Mouse (Mus musculus): ENCODE measurements around the gene Cnn2. TPM values are rescaled to one million over a fixed set of nuclear protein-coding genes. Genes with fewer than 3 reads are reported as not detected.

The Cnn2 gene
- total RNA-seq, 2 experiments from 2014 or later, result 20.1 to 26.3 TPM

- no peak for ATAC-seq (replicated peaks; ENCODE audit: low FRiP score, poor library complexity, severe bottlenecking)
These were observed 27.2 kb downstream of the Cnn2 start for GRCm38 (mm10) chr10:80015583-80015982.

- peak; percentile 35 for ATAC-seq (replicated peaks; ENCODE audit: low FRiP score, poor library complexity, severe bottlenecking)
These were observed 28.1 kb downstream of the Cnn2 start, which contains the start of gene Arhgap45 for GRCm38 (mm10) chr10:80016511-80016910. TSS of gene Arhgap45 (plus strand) at chr10:80016653.

DNA sequence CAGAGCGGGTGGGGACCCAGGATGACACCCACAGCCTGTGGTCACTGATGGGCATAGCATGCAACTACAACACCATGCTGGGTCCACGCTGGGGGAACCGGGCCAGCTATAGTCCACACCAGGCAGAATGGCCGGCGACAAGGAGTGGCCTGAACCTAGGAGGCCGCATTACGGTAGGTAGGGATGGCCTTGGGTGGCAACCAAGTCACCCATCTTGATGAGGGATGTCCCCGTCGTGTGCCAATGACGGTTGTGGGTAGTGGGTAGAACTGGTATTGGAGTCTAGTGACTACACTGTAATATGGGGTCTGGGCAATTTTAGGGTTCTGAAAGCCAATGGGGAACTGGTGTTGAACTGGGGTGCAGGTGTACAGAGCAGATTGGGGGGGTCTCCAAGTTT lies 28.5 kb downstream of the Cnn2 start:
- peak; percentile 23; the same call in 1 of the 2 replicates for ATAC-seq (replicated peaks; ENCODE audit: low FRiP score, poor library complexity, severe bottlenecking)

DNA sequence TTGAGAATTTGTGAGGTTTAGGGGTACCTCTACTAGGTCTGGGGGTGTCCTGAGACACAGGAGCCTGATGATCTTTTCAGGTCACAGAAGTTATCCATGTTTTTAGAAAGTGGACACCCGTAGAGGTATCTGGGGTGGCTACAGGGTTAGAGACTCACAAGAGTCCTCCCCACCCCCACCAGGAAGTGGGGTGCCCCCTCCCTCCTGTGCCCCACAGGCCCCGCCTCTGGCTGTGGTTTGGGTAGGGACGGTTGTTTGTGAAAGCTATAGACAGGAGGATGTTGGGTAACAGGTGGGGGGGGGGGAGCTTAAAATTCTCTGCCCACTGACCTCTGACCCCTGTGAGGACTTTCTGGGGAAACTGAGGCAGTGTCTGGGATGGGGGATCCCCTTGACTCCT lies 29.0 kb downstream of the Cnn2 start:
- no peak for ATAC-seq (replicated peaks; ENCODE audit: low FRiP score, poor library complexity, severe bottlenecking)

DNA sequence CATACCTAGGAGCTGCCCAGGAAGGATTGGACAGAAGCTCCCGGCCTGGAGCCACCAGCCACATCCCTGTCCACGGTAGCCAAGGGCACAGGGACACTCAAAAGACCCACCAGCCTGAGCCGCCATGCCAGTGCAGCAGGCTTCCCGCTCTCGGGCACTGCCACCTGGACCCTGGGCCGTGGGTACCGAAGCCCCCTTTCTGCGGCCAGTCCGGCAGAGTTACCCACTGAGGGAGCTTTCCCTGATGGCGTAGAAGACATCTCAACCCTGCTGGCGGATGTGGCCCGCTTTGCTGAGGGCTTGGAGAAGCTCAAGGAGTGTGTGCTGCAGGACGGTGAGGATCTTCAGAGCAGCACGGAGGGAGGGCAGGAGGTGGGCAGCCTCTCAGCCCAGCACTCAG lies 29.4 kb downstream of the Cnn2 start:
- ATAC-seq (replicated peaks; ENCODE audit: low FRiP score, poor library complexity, severe bottlenecking), result no peak

- peak; percentile 58 for ATAC-seq (replicated peaks; ENCODE audit: low FRiP score, poor library complexity, severe bottlenecking)
These were observed 30.4 kb downstream of the Cnn2 start for GRCm38 (mm10) chr10:80018739-80019297.

- ATAC-seq (replicated peaks; ENCODE audit: low FRiP score, poor library complexity, severe bottlenecking), result no peak
These were observed 31.2 kb downstream of the Cnn2 start for GRCm38 (mm10) chr10:80019471-80020131.

DNA sequence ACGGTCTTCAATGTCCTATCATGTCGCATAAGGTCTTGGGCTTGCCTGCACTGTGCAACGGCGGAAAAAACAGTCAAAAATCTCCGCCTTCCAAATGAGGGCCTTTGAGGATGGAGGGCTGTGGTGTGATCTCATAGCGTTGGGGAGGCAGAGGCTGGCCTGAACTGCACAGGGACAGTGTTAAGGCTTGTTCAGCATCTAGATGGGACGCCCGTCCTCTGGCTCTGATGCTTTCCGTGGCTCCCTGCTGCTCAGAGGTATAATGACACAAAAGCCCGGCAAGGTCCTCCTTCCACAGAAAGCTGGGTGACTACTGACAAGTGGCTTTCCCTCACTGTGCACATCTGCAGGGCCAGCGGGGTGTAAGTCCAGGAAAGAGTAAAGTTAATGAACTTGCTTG lies 31.8 kb downstream of the Cnn2 start:
- ATAC-seq (replicated peaks; ENCODE audit: low FRiP score, poor library complexity, severe bottlenecking), result no peak

- no peak for ATAC-seq (replicated peaks; ENCODE audit: low FRiP score, poor library complexity, severe bottlenecking)
These were observed 32.4 kb downstream of the Cnn2 start for GRCm38 (mm10) chr10:80020603-80021319.

- ATAC-seq (replicated peaks; ENCODE audit: low FRiP score, poor library complexity, severe bottlenecking), result no peak
These were observed 32.9 kb downstream of the Cnn2 start for GRCm38 (mm10) chr10:80021320-80021641.

- ATAC-seq (replicated peaks; ENCODE audit: low FRiP score, poor library complexity, severe bottlenecking), result no peak
These were observed 33.8 kb downstream of the Cnn2 start for GRCm38 (mm10) chr10:80022164-80022563.

GRCm38 (mm10) chr10:80022806-80023205 lies 34.4 kb downstream of the Cnn2 start:
- ATAC-seq (replicated peaks; ENCODE audit: low FRiP score, poor library complexity, severe bottlenecking), result no peak

- no peak for ATAC-seq (replicated peaks; ENCODE audit: low FRiP score, poor library complexity, severe bottlenecking)
These were observed 35.4 kb downstream of the Cnn2 start for GRCm38 (mm10) chr10:80023758-80024157.

GRCm38 (mm10) chr10:80024229-80025043 lies 36.1 kb downstream of the Cnn2 start:
- ATAC-seq (replicated peaks; ENCODE audit: low FRiP score, poor library complexity, severe bottlenecking), result no peak

DNA sequence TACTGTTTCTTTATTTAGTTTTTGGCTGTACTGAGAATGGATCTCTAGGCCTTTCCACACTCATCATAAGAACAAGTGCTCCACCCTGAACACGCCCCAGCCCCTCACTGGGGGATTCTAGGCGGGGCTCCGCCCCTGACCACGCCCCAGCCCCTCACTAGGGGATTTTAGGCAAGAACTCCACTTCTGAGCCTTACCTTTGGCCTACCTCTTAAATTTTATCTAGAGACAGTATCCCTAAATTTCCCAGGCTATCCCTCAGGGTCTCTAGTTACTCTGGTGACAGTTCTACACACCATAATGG lies 36.6 kb downstream of the Cnn2 start:
- no peak for ATAC-seq (replicated peaks; ENCODE audit: low FRiP score, poor library complexity, severe bottlenecking)

- no peak for ATAC-seq (replicated peaks; ENCODE audit: low FRiP score, poor library complexity, severe bottlenecking)
These were observed 37.1 kb downstream of the Cnn2 start for GRCm38 (mm10) chr10:80025463-80025862.

DNA sequence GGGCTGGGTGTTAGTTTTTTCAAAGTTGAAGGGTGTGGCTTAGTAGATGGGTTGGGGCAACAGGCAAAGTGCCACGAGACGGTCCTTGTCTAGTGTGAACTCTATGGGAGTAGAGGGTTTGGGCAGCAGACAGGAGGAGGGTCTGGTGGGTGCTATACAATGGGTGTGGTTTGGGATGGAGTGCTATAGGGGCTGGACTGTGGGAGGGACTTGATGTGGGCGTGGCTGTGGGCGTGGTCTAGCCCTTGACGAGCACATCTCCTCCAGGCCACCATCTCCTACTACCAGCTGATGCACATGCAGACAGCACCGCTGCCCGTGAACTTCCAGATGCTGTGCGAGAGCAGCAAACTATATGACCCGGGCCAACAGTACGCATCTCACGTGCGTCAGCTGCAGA lies 37.5 kb downstream of the Cnn2 start:
- ATAC-seq (replicated peaks; ENCODE audit: low FRiP score, poor library complexity, severe bottlenecking), result peak; percentile 36; the same call in 1 of the 2 replicates

DNA sequence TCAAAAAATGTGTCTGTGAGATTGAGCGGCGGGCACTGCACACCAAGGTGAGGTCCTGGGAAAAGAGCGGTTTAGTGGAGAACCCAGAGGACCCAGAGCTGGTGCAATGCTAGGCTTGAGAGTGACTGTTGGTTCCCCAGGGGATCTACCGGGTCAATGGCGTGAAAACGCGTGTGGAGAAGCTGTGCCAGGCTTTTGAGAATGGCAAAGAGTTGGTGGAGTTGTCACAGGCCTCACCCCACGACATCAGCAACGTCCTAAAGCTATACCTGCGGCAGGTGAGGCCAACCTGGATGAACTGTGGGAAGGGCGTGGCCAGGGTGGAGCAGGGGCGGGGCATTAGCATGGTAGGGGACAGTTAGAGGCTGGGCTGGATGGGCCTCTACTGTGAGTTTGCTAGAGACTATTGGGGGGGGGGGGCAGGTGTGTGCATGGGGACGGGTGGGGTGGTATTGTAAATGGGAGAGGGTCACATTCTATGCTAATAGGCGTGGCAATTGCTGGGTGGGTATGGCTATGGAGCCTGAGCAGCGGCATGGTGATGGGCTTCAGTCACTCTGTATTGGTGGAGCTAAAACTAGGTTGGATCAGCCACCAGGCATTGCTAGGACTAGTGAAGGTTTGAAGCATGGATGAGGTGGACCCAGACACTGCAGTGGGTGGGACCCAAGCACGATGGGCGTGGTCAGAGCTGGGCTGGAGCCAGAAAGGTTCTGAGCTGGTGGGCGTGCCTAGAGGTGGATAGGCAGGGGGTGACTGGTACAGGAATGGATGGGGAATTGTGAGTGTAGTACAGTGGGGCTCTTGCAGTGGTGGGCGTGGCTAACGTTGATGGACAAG lies 39.5 kb downstream of the Cnn2 start:
- no peak for ATAC-seq (replicated peaks; ENCODE audit: low FRiP score, poor library complexity, severe bottlenecking)

- no peak for ATAC-seq (replicated peaks; ENCODE audit: low FRiP score, poor library complexity, severe bottlenecking)
These were observed 40.1 kb downstream of the Cnn2 start for GRCm38 (mm10) chr10:80028521-80028846.

- ATAC-seq (replicated peaks; ENCODE audit: low FRiP score, poor library complexity, severe bottlenecking), result no peak
These were observed 41.8 kb downstream of the Cnn2 start for GRCm38 (mm10) chr10:80030191-80030590.

Measured in erythroid progenitor cell, adult 5-6 weeks (primary cell).